Mouse (Mus musculus) intestine, postnatal 0 days (tissue): ENCODE results near the gene Rasgef1a. TPM values are rescaled to one million over a fixed set of nuclear protein-coding genes. Genes with fewer than 3 reads are reported as not detected.

Source experiments
- ATAC-seq: fragments of 200-750 bp; cut with Nextera tagmentation; 2 replicates; pipeline ENCODE4 v1.8.0; 2017; ENCODE audit warnings: mild to moderate bottlenecking, moderate TSS enrichment, moderate library complexity
- H3K27ac ChIP-seq: fragments of 300-500 bp; sonication (generic); 2 replicates; pipeline ENCODE4 v1.5.1; 2014; ENCODE audit warnings: mild to moderate bottlenecking, low read depth, low read length, moderate library complexity
- H3K27me3 ChIP-seq: fragments of 300-500 bp; sonication (generic); replicated peaks from 2 replicates; pipeline ENCODE4 v1.6.1; 2014; ENCODE audit warnings: low read length, mixed read lengths; ENCODE audit not compliant: control insufficient read depth, insufficient read depth
- H3K36me3 ChIP-seq: fragments of 300-500 bp; sonication (generic); 2 replicates; pipeline ENCODE4 v1.6.1; 2014; ENCODE audit warnings: mild to moderate bottlenecking, moderate library complexity; ENCODE audit not compliant: control insufficient read depth, insufficient read depth
- H3K4me1 ChIP-seq: fragments of 300-500 bp; sonication (generic); replicated peaks from 2 replicates; pipeline ENCODE4 v1.6.1; 2014; ENCODE audit warnings: antibody characterized with exemption, low read length, mixed read lengths; ENCODE audit not compliant: control insufficient read depth, insufficient read depth
- H3K4me2 ChIP-seq: fragments of 300-500 bp; sonication (generic); replicated peaks from 2 replicates; pipeline ENCODE4 v1.6.1; 2014; ENCODE audit warnings: low read depth, mild to moderate bottlenecking, moderate library complexity
- H3K4me3 ChIP-seq: fragments of 300-500 bp; sonication (generic); 2 replicates; pipeline ENCODE4 v1.5.1; 2014; ENCODE audit warnings: low read depth, low read length
- H3K9ac ChIP-seq: fragments of 300-500 bp; sonication (generic); 2 replicates; pipeline ENCODE4 v1.6.1; 2014; ENCODE audit warnings: mild to moderate bottlenecking, low read depth, low read length
- H3K9me3 ChIP-seq: fragments of 300-500 bp; sonication (generic); 2 replicates; pipeline ENCODE4 v1.6.1; 2016; ENCODE audit warnings: mixed run types; ENCODE audit not compliant: control insufficient read depth
- CTCF ChIP-seq: sonication (generic); IDR thresholded peaks from 2 replicates; pipeline ENCODE4 v1.5.1; 2016; ENCODE audit warnings: low read depth, mild to moderate bottlenecking, control low read depth, antibody characterized with exemption, moderate library complexity
- WGBS: fragments of 180-500 bp; shearing (Covaris S2); extraction: QIAGEN DNeasy Blood & Tissue Kit; methylation state at CpG from one replicate; pipeline ENCODE4 v1.1.7; 2014; 5-methylcytosine and 5-hydroxymethylcytosine counted together
- polyA plus RNA-seq: library from polyadenylated mRNA; unstranded; fragments of >200 nt; fragmentation: Nextera tagmentation; extraction: Ambion mirVana; gene quantifications from 2 replicates; pipeline ENCODE4 v1.2.1, GENCODE M21; 2015

The Rasgef1a gene
- polyA plus RNA-seq, 1 experiment from 2014 or later, result 0.25 TPM

- H3K36me3 ChIP-seq, result no peaks in the 10 kb centered on the region
- H3K9ac ChIP-seq, result no peak overlapping the region
- H3K4me2 ChIP-seq, result no peak overlapping the region
- H3K9me3 ChIP-seq, result no peaks in the 10 kb centered on the region
- WGBS, result 61% methylated on average over 8 of the region's 8 CpGs
- no peak overlapping the region for H3K27ac ChIP-seq
- no peak for ATAC-seq
- H3K27me3 ChIP-seq, result no peaks in the 10 kb centered on the region
- TF ChIP-seq CTCF, result peak; percentile 56
- no peak overlapping the region for H3K4me3 ChIP-seq
- H3K4me1 ChIP-seq, result no peaks in the 10 kb centered on the region
Measured at GRCm38 (mm10) chr6:118087955-118088354, 76.7 kb downstream of the Rasgef1a start.

GRCm38 (mm10) chr6:118088750-118089440 is 77.7 kb downstream of the Rasgef1a start:
- Histone ChIP-seq H3K4me1 (no peaks in the 10 kb centered on the region), H3K36me3 (no peaks in the 10 kb centered on the region), H3K27me3 (no peaks in the 10 kb centered on the region), H3K9me3 (no peaks in the 10 kb centered on the region), H3K4me2 (no peak overlapping the region), H3K4me3 (no peak overlapping the region), H3K27ac (no peak overlapping the region), H3K9ac (no peak overlapping the region)
- no peak for ATAC-seq
- no peak for TF ChIP-seq CTCF
- 83% methylated on average over 17 of the region's 17 CpGs for WGBS

GRCm38 (mm10) chr6:118090827-118091226 is 79.6 kb downstream of the Rasgef1a start:
- Histone ChIP-seq H3K4me2 (no peak overlapping the region), H3K27ac (no peak overlapping the region), H3K27me3 (no peaks in the 10 kb centered on the region), H3K4me3 (no peak overlapping the region), H3K9ac (no peak overlapping the region), H3K36me3 (no peaks in the 10 kb centered on the region), H3K4me1 (no peaks in the 10 kb centered on the region), H3K9me3 (no peaks in the 10 kb centered on the region)
- WGBS, result 83% methylated on average over 9 of the region's 9 CpGs
- TF ChIP-seq CTCF, result no peak
- ATAC-seq, result no peak

DNA sequence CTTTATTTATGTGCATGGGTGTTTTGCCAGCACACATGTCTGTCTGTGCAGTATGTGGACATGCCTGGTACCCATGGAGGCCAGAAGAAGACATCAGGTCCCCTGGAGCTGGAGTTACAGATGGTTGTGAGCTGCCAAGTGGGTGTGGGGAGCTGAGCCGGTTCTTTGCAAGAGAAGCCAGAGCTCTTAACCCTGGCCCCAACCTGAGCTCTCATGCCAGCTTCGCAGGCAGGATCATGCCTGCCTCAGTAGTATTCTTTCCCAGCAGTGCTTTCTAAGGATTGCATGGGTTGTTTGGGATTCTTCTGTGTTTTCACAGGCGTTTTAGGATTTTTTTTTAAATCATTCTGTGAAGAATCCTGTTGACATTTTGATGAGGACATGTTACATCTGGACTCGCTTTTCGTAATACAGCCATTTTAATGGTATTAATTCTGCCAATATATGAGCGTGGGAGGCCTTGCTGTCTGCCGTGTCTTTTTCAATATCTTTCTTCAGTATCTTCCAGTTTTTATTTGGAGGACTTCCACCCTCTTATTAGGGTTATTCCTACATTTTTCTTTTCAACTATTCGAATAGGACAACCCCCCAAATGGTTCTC is 86.6 kb downstream of the Rasgef1a start:
- Histone ChIP-seq H3K4me3 (no peak overlapping the region), H3K36me3 (no peaks in the 10 kb centered on the region), H3K4me1 (no peaks in the 10 kb centered on the region), H3K9me3 (no peaks in the 10 kb centered on the region), H3K27me3 (no peaks in the 10 kb centered on the region), H3K9ac (no peak overlapping the region), H3K27ac (no peak overlapping the region), H3K4me2 (no peak overlapping the region)
- WGBS, result 67% methylated on average over 8 of the region's 8 CpGs
- no peak for ATAC-seq
- TF ChIP-seq CTCF, result no peak

- 23% methylated on average over 2 of the region's 2 CpGs for WGBS
- ATAC-seq, result no peak
Measured at GRCm38 (mm10) chr6:118099311-118099802, 88.1 kb downstream of the Rasgef1a start.

DNA sequence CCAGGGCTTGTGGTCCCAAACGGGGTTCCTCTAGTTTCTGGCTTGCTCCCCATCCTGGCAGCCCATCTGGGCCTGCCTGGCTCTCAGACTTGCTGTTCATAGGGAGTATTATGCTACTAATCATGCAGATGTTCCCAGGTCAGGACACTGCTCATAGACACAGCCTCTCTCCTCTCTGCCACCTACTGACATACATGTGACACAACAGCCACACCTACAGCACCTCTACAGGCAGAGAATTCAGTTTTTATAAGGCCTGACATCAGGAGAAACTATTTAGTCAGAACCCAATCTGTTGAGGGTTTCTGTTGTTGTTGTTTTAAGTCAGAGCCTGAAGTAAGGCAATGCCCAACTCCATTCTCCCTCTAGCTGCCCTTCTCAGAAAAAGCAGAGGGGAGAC is 100.6 kb downstream of the Rasgef1a start:
- WGBS, result 59% methylated on average over 1 of the region's 1 CpGs
- Histone ChIP-seq H3K36me3 (peaks cover 4% of the 10 kb centered on the region; the same call in 1 of the 2 replicates), H3K9me3 (no peaks in the 10 kb centered on the region), H3K27me3 (no peaks in the 10 kb centered on the region), H3K4me1 (no peaks in the 10 kb centered on the region), H3K4me2 (no peak overlapping the region), H3K9ac (no peak overlapping the region), H3K27ac (no peak overlapping the region), H3K4me3 (no peak overlapping the region)
- peak; percentile 60 for TF ChIP-seq CTCF
- no peak for ATAC-seq

More at GRCm38 (mm10) chr6:118099311-118099802, 88.1 kb downstream of the Rasgef1a start:
- Histone ChIP-seq H3K4me1 (no peaks in the 10 kb centered on the region), H3K27me3 (no peaks in the 10 kb centered on the region), H3K4me3 (no peak overlapping the region), H3K9me3 (no peaks in the 10 kb centered on the region), H3K4me2 (no peak overlapping the region), H3K27ac (no peak overlapping the region), H3K9ac (no peak overlapping the region), H3K36me3 (no peaks in the 10 kb centered on the region)
- TF ChIP-seq CTCF, result peak; percentile 62
